Mouse (Mus musculus): ENCODE results near the gene Dld. TPM values are rescaled to one million over a fixed set of nuclear protein-coding genes. Genes with fewer than 3 reads are reported as not detected.

Dld gene
- total and polyA plus RNA-seq, 3 experiments: 61.2 to 109 (median 79.8) TPM

GRCm38 (mm10) chr12:31307756-31308155 lies 43.5 kb downstream of the Dld start:
- H3K9me3 ChIP-seq (replicated peaks; ENCODE audit: low read length): no peaks in the 10 kb centered on the region
- DNase-seq (ENCODE audit: extremely low read depth): no peak
- no peak overlapping the region for H3K4me3 ChIP-seq (replicated peaks in 1 of 3; ENCODE audit: low read depth in 2 of 3, low read length in 2 of 3, poor library complexity in 1 of 3)
- dilution Hi-C loops (cut with MboI; ENCODE audit: extremely low pct_ligation_motif_present, extremely low pct_unique_long_range_greater_than_20kb, low sequenced_read_pairs) (no loop called here), in situ Hi-C loops (cut with MboI; ENCODE audit: low pct_ligation_motif_present, low pct_unique_long_range_greater_than_20kb, low sequenced_read_pairs) (no loop called here)
- TF ChIP-seq MEF2A (IDR thresholded peaks at IDR 0.05; ENCODE audit: borderline replicate concordance, low read depth, low read length): no peak
- no peak for TF ChIP-seq BHLHE40 (IDR thresholded peaks at IDR 0.05; ENCODE audit: low read depth, low read length)
- no peak for TF ChIP-seq CTCF (conservative IDR thresholded peaks at IDR 0.05 in 1 of 2, IDR thresholded peaks at IDR 0.05 in 1 of 2; ENCODE audit: low read depth in 2 of 2, low read length in 2 of 2)
- TF ChIP-seq TCF12 (IDR thresholded peaks at IDR 0.05; ENCODE audit: low read depth, low read length): no peak
- TF ChIP-seq TBP (conservative IDR thresholded peaks at IDR 0.05; ENCODE audit: low read depth, low read length): no peak
- TF ChIP-seq MAX (IDR thresholded peaks at IDR 0.05; ENCODE audit: low read length): no peak
- no peak for TF ChIP-seq SIN3A (IDR thresholded peaks at IDR 0.05; ENCODE audit: low read length)
- no peak for TF ChIP-seq POLR2AphosphoS2 (IDR thresholded peaks at IDR 0.05; ENCODE audit: low read depth, low read length)
- no peak for TF ChIP-seq GABPA (IDR thresholded peaks at IDR 0.05; ENCODE audit: insufficient replicate concordance, low read depth, low read length)
- no peak for TF ChIP-seq KAT2A (IDR thresholded peaks at IDR 0.05; ENCODE audit: insufficient replicate concordance, low read length)
- no peak for TF ChIP-seq RCOR1 (conservative IDR thresholded peaks at IDR 0.05; ENCODE audit: low read depth, low read length)
- TF ChIP-seq ZC3H11A (IDR thresholded peaks at IDR 0.05; ENCODE audit: low read depth, low read length): no peak
- TF ChIP-seq ELF1 (IDR thresholded peaks at IDR 0.05; ENCODE audit: low read depth, low read length): no peak
- no peak for TF ChIP-seq ZKSCAN1 (IDR thresholded peaks at IDR 0.05; ENCODE audit: borderline replicate concordance, low read depth, low read length)
- no peak overlapping the region for H3K4me2 ChIP-seq (ENCODE audit: insufficient read depth, low read depth, poor library complexity, severe bottlenecking)
- no peaks in the 10 kb centered on the region for H3K36me3 ChIP-seq (replicated peaks in 1 of 2; ENCODE audit: control insufficient read depth in 1 of 2, insufficient read depth in 1 of 2, low read length in 1 of 2)
- H3K9ac ChIP-seq (ENCODE audit: insufficient read depth, low read depth): no peak overlapping the region
- no peak overlapping the region for H3K27ac ChIP-seq (ENCODE audit: insufficient read depth, low read depth)
- H3K79me2 ChIP-seq (replicated peaks; ENCODE audit: control insufficient read depth, extremely low read depth, insufficient read depth, poor library complexity, severe bottlenecking): no peaks in the 10 kb centered on the region
- peaks cover 0 to 2% of the 10 kb centered on the region in 2 experiments; a peak in 2 of 4 replicates for H3K4me1 ChIP-seq (ENCODE audit: control insufficient read depth in 1 of 2, insufficient read depth in 2 of 2)
- no peaks in the 10 kb centered on the region for H3K27me3 ChIP-seq (replicated peaks)

DNA sequence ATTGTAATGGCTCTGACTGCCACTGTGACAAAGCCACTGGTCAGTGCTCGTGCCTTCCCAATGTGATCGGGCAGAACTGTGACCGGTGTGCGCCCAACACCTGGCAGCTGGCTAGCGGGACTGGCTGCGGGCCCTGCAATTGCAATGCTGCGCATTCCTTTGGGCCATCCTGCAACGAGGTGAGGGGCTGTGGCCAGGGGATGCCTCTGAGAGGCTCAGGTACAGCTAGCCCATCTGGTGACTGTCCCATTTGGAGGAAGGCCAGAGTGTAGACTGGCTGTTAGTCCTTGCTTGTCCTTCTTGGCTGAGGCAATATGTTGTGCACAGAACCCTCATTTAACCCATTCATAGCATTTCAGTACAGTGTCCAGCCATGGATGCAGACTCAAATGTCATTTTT lies 44.2 kb downstream of the Dld start:
- Histone ChIP-seq H3K27me3 (replicated peaks) (no peaks in the 10 kb centered on the region), H3K4me1 (ENCODE audit: control insufficient read depth in 1 of 2, insufficient read depth in 2 of 2) (peaks cover 0 to 3% of the 10 kb centered on the region in 2 experiments; a peak in 2 of 4 replicates), H3K27ac (ENCODE audit: insufficient read depth, low read depth) (no peak overlapping the region), H3K36me3 (replicated peaks in 1 of 2; ENCODE audit: control insufficient read depth in 1 of 2, insufficient read depth in 1 of 2, low read length in 1 of 2) (no peaks in the 10 kb centered on the region), H3K9me3 (replicated peaks; ENCODE audit: low read length) (no peaks in the 10 kb centered on the region), H3K4me3 (replicated peaks in 1 of 3; ENCODE audit: low read depth in 2 of 3, low read length in 2 of 3, poor library complexity in 1 of 3) (no peak overlapping the region), H3K9ac (ENCODE audit: insufficient read depth, low read depth) (no peak overlapping the region), H3K79me2 (replicated peaks; ENCODE audit: control insufficient read depth, extremely low read depth, insufficient read depth, poor library complexity, severe bottlenecking) (no peaks in the 10 kb centered on the region), H3K4me2 (ENCODE audit: insufficient read depth, low read depth, poor library complexity, severe bottlenecking) (no peak overlapping the region)
- in situ Hi-C loops (cut with MboI; ENCODE audit: low pct_ligation_motif_present, low pct_unique_long_range_greater_than_20kb, low sequenced_read_pairs): no loop called here
- DNase-seq (ENCODE audit: extremely low read depth): no peak
- TF ChIP-seq MAX (IDR thresholded peaks at IDR 0.05; ENCODE audit: low read length) (no peak), USF1 (IDR thresholded peaks at IDR 0.05; ENCODE audit: low read depth, low read length) (no peak), MYC (IDR thresholded peaks at IDR 0.05; ENCODE audit: low read depth, low read length) (no peak), MAZ (IDR thresholded peaks at IDR 0.05; ENCODE audit: low read depth, low read length) (no peak), ZKSCAN1 (IDR thresholded peaks at IDR 0.05; ENCODE audit: borderline replicate concordance, low read depth, low read length) (no peak), RAD21 (IDR thresholded peaks at IDR 0.05; ENCODE audit: low read depth, low read length) (no peak), E2F4 (IDR thresholded peaks at IDR 0.05; ENCODE audit: insufficient replicate concordance, low read depth, low read length) (no peak), JUND (conservative IDR thresholded peaks at IDR 0.05; ENCODE audit: low read depth, low read length) (no peak), ZC3H11A (IDR thresholded peaks at IDR 0.05; ENCODE audit: low read depth, low read length) (no peak), ETS1 (conservative IDR thresholded peaks at IDR 0.05; ENCODE audit: low read depth, low read length) (no peak), IRF4 (IDR thresholded peaks at IDR 0.05; ENCODE audit: low read depth, low read length) (no peak), CHD1 (IDR thresholded peaks at IDR 0.05; ENCODE audit: low read depth, low read length) (no peak), HCFC1 (IDR thresholded peaks at IDR 0.05; ENCODE audit: low read depth, low read length) (no peak), GABPA (IDR thresholded peaks at IDR 0.05; ENCODE audit: insufficient replicate concordance, low read depth, low read length) (no peak), SMC3 (IDR thresholded peaks at IDR 0.05; ENCODE audit: low read depth, low read length) (no peak), UBTF (IDR thresholded peaks at IDR 0.05; ENCODE audit: low read depth, low read length) (no peak), SIN3A (IDR thresholded peaks at IDR 0.05; ENCODE audit: low read length) (no peak), NRF1 (IDR thresholded peaks at IDR 0.05; ENCODE audit: low read depth, low read length) (no peak), TBP (conservative IDR thresholded peaks at IDR 0.05; ENCODE audit: low read depth, low read length) (no peak)
- dilution Hi-C loops (cut with MboI; ENCODE audit: extremely low pct_ligation_motif_present, extremely low pct_unique_long_range_greater_than_20kb, low sequenced_read_pairs): no loop called here

Data from CH12.LX (cell line).